Mouse (Mus musculus) ES-E14 (cell line): Measurements from ENCODE around the gene Rab7b. TPM values are rescaled to one million over a fixed set of nuclear protein-coding genes. Genes with fewer than 3 reads are reported as not detected.
A peak's percentile ranks its signal among the peaks of the same experiment; 100 is the strongest.

Experiments
- DNase-seq: peaks from one replicate; pipeline ENCODE4 v3.0.0-alpha.2; 2013; ENCODE audit warnings: low read depth, low spot score
- H3K27ac ChIP-seq: 2 replicates; pipeline ENCODE4 v1.5.1; 2012; ENCODE audit warnings: low read depth, mild to moderate bottlenecking, low read length, moderate library complexity, mixed read lengths; ENCODE audit not compliant: poor library complexity, insufficient read depth, severe bottlenecking
- H3K36me3 ChIP-seq: 2 replicates; pipeline ENCODE4 v1.6.1; 2012; ENCODE audit warnings: mild to moderate bottlenecking, low read length, moderate library complexity, mixed read lengths; ENCODE audit not compliant: control insufficient read depth, poor library complexity, insufficient read depth, severe bottlenecking
- H3K4me1 ChIP-seq, 2 experiments: fragments of 150-350 bp in 1 of 2; sonication (generic) in 1 of 2; 2 replicates each; pipeline ENCODE4 v1.6.1; 2012; ENCODE audit warnings: low read length in 2 of 2, mild to moderate bottlenecking in 1 of 2, mixed read lengths in 1 of 2; ENCODE audit not compliant: control insufficient read depth in 2 of 2, insufficient read depth in 2 of 2, poor library complexity in 1 of 2
- H3K4me3 ChIP-seq, 2 experiments: fragments of 150-350 bp in 1 of 2; sonication (generic) in 1 of 2; 2 replicates each; pipeline ENCODE4 v1.5.1; 2012; ENCODE audit warnings: low read length in 2 of 2, low read depth in 1 of 2, mild to moderate bottlenecking in 1 of 2, mixed read lengths in 1 of 2; ENCODE audit not compliant: insufficient read depth in 1 of 2, poor library complexity in 1 of 2, severe bottlenecking in 1 of 2
- H3K9ac ChIP-seq: 2 replicates; pipeline ENCODE4 v1.6.1; 2012; ENCODE audit warnings: low read depth, mild to moderate bottlenecking, low read length, mixed read lengths; ENCODE audit not compliant: poor library complexity, insufficient read depth, severe bottlenecking
- H3K9me3 ChIP-seq: fragments of 150-350 bp; sonication (generic); 2 replicates; pipeline ENCODE4 v1.6.1; 2012; ENCODE audit warnings: low read depth, mild to moderate bottlenecking, low read length; ENCODE audit not compliant: control insufficient read depth, insufficient read depth
- CHD2 ChIP-seq: IDR thresholded peaks from 2 replicates; pipeline ENCODE4 v1.6.1; 2014; ENCODE audit warnings: mild to moderate bottlenecking, low read depth, low read length, inconsistent platforms
- HCFC1 ChIP-seq: IDR thresholded peaks from 2 replicates; pipeline ENCODE4 v1.6.1; 2012; ENCODE audit warnings: low read length, inconsistent platforms, borderline replicate concordance; ENCODE audit not compliant: insufficient read depth
- MAFK ChIP-seq: IDR thresholded peaks from 2 replicates; pipeline ENCODE4 v1.6.1; 2014; ENCODE audit warnings: mild to moderate bottlenecking, low read depth, low read length, inconsistent platforms; ENCODE audit not compliant: insufficient read depth
- ZC3H11A ChIP-seq: IDR thresholded peaks from 2 replicates; pipeline ENCODE4 v1.6.1; 2012; ENCODE audit warnings: low read depth, mild to moderate bottlenecking, inconsistent platforms, low read length, borderline replicate concordance
- ZNF384 ChIP-seq: IDR thresholded peaks from 2 replicates; pipeline ENCODE4 v1.6.1; 2012; ENCODE audit warnings: low read depth, low read length, inconsistent platforms
- in situ Hi-C, 2 experiments: fragments of 600-800 bp; cut with MboI; formaldehyde crosslinking; loops; one replicate each; pipeline ENCODE4 v1.15.1; 2025; ENCODE audit warnings: low sequenced_read_pairs in 2 of 2, inconsistent platforms in 1 of 2; ENCODE audit not compliant: unreplicated experiment in 2 of 2
- total RNA-seq: library from RNA; depleted of rRNA; stranded (reverse); fragments of 300-350 nt; gene quantifications from 2 replicates; pipeline ENCODE4 v1.2.3, GENCODE M21; 2012

Gene Rab7b
- total RNA-seq, 1 experiment = 0.18 TPM

DNA sequence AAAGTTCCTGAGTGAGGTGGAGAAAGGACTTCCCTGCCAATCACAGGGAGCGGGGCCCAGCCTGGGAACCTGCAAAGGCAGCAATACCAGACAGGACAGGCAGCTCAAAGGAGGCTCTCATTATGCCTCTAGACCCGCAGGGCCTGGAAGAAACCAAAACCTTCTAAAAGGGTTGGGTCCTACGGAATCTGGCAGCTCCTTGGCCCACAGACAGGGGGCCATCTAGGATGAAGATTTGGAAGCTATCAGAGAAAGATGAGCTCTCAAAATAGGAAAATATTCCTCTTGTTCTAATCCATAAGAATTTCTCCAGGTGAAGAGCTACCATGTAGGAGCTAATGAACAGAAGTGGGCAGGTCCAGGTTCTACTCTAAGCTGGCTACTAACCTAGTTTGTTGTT, 521 bp downstream of the Rab7b start:
- H3K36me3 ChIP-seq = no peaks in the 10 kb centered on the region
- no peak overlapping the region for H3K27ac ChIP-seq
- no peak for DNase-seq
- H3K9ac ChIP-seq = no peak overlapping the region
- in situ Hi-C loops = no loop called here
- no peaks in the 10 kb centered on the region for H3K4me1 ChIP-seq
- H3K4me3 ChIP-seq = no peak overlapping the region
- H3K9me3 ChIP-seq = no peaks in the 10 kb centered on the region
- no peak for TF ChIP-seq MAFK
- no peak for TF ChIP-seq HCFC1
- no peak for TF ChIP-seq ZNF384
- no peak for TF ChIP-seq CHD2
- TF ChIP-seq ZC3H11A = no peak

DNA sequence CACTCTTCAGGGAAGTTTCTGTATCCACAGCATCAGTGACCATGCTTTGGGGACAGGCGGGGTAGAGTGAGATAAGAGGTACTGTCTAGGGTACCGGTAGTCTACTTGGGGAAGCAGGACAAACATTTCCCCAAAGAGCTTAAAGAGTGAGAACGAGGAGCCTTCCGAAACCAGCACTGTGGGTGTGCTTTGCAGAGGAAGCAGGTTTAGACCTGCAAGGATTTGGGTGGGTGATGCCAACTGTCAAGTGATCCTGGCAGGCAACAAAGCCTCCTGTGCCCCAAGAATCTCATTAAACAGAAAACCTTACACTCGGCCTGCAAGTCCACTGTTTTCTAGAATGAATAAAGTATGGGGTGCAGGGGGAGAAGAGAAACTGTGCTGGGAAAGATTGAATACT, 1.4 kb downstream of the Rab7b start:
- H3K4me1 ChIP-seq = no peaks in the 10 kb centered on the region
- H3K27ac ChIP-seq = no peak overlapping the region
- TF ChIP-seq MAFK (no peak), HCFC1 (no peak), CHD2 (no peak), ZC3H11A (no peak), ZNF384 (no peak)
- H3K9me3 ChIP-seq = no peaks in the 10 kb centered on the region
- no peak overlapping the region for H3K9ac ChIP-seq
- no peaks in the 10 kb centered on the region for H3K36me3 ChIP-seq
- in situ Hi-C loops = no loop called here
- no peak for DNase-seq
- H3K4me3 ChIP-seq = no peak overlapping the region

DNA sequence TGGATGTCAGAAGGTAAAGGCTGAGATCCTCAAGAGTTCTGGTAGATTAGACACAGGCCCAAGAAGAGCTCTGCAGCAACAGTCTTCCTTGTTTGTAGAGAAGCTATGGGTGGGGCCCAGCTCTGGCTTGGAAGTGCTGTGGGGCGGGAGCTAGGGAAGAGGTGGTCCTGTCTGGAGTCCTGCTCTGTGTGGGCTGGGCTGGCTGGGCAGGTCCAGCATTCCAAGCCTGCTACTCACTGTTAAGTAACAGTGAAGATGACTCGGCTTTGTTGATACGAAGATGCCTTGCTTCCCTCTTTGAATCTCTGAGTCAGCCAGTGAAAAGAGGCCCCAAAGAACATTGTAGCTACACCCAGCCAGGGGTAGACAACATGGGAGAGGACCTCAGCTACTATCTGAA, 1.9 kb downstream of the Rab7b start:
- in situ Hi-C loops = no loop called here
- no peak overlapping the region for H3K9ac ChIP-seq
- DNase-seq = no peak
- H3K4me3 ChIP-seq = no peak overlapping the region
- TF ChIP-seq ZC3H11A = no peak
- TF ChIP-seq HCFC1 = no peak
- TF ChIP-seq ZNF384 = no peak
- no peak for TF ChIP-seq CHD2
- TF ChIP-seq MAFK = peak; percentile 50; the same call in 1 of the 2 replicates
- no peak overlapping the region for H3K27ac ChIP-seq
- no peaks in the 10 kb centered on the region for H3K36me3 ChIP-seq
- no peaks in the 10 kb centered on the region for H3K9me3 ChIP-seq
- no peaks in the 10 kb centered on the region for H3K4me1 ChIP-seq

DNA sequence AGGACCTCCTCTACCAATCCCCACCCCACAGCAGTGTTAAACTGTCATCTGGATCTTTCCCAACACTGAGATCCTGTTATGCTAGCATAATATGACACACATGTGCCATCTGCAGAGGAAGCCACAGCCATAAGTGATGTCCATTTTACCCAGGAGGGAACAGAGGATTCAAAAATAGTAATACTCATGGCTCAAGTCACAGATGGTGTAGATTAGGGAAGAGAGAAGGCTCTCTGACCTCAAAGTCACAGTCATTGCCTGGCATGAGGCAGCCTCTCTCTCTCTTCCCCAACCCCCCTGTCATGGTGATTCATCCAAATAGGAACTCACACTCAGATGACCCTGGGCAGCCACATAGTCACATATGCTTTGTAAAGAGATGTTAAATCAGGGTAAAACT, 2.9 kb downstream of the Rab7b start:
- H3K4me1 ChIP-seq = no peaks in the 10 kb centered on the region
- no peak overlapping the region for H3K4me3 ChIP-seq
- H3K9me3 ChIP-seq = no peaks in the 10 kb centered on the region
- TF ChIP-seq ZNF384 = no peak
- no peak for TF ChIP-seq HCFC1
- TF ChIP-seq CHD2 = no peak
- TF ChIP-seq MAFK = no peak
- TF ChIP-seq ZC3H11A = no peak
- no peaks in the 10 kb centered on the region for H3K36me3 ChIP-seq
- H3K9ac ChIP-seq = no peak overlapping the region
- in situ Hi-C loops = no loop called here
- no peak for DNase-seq
- H3K27ac ChIP-seq = no peak overlapping the region

DNA sequence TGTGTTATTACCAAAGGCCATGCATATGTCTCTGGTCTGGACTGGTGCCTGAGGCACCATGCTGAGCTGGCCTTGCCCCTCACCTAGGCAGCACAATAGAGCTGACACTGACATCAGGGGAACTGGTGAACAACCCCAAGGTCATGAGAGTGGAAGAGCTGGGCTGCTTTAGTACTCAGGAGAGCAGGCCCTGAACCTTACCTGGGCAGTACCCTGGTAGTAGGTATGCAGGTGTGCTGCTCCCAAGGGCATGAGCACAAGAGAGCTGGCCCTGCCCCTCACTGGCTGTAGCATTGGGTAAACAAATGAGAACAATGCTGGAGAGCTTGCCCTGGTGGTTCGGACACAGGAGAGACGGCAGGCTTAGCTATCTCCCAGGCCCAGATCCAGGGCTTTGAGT, 6.8 kb downstream of the Rab7b start:
- Histone ChIP-seq H3K27ac (no peak overlapping the region), H3K36me3 (no peaks in the 10 kb centered on the region), H3K4me1 (no peaks in the 10 kb centered on the region), H3K9ac (no peak overlapping the region), H3K4me3 (no peak overlapping the region), H3K9me3 (no peaks in the 10 kb centered on the region)
- TF ChIP-seq MAFK (no peak), ZNF384 (no peak), ZC3H11A (no peak), CHD2 (no peak), HCFC1 (no peak)
- in situ Hi-C loops = no loop called here
- no peak for DNase-seq
